Mouse (Mus musculus) liver, postnatal 0 days (tissue): Measurements from ENCODE around the gene Hoxb8.

Source experiments
- CTCF ChIP-seq: sonication (generic); IDR thresholded peaks from 2 replicates; pipeline ENCODE4 v1.5.1; 2016; ENCODE audit warnings: antibody characterized with exemption, low read depth
- EP300 ChIP-seq: IDR thresholded peaks from 2 replicates; pipeline ENCODE4 v1.6.1; 2016; ENCODE audit warnings: antibody characterized with exemption, low read depth, mild to moderate bottlenecking

- TF ChIP-seq CTCF = no peak
- TF ChIP-seq EP300 = no peak
Measured at GRCm38 (mm10) chr11:96298895-96299667, 17.4 kb downstream of the Hoxb8 start.
